Mouse (Mus musculus): ENCODE results near the gene Lhfpl2. TPM values are rescaled to one million over a fixed set of nuclear protein-coding genes. Genes with fewer than 3 reads are reported as not detected.

The Lhfpl2 gene
- total and polyA plus RNA-seq, 2 experiments from 2014 or later: 15.3 to 32.1 TPM

GRCm38 (mm10) chr13:94158864-94159477 is 101.4 kb downstream of the Lhfpl2 start:
- TF ChIP-seq CTCF (IDR thresholded peaks at IDR 0.05; ENCODE audit: low read depth): no peak
- 53% methylated on average over 6 of the region's 6 CpGs for WGBS
- no peak for ATAC-seq

GRCm38 (mm10) chr13:94159478-94160220 is 102.1 kb downstream of the Lhfpl2 start:
- H3K9ac ChIP-seq (replicated peaks; ENCODE audit: low read length): no peak overlapping the region
- WGBS: 84% methylated on average over 7 of the region's 7 CpGs

More at GRCm38 (mm10) chr13:94158864-94159477, 101.4 kb downstream of the Lhfpl2 start:
- no peak overlapping the region for H3K4me3 ChIP-seq (ENCODE audit: low read length)
- H3K9ac ChIP-seq (replicated peaks; ENCODE audit: low read length): no peak overlapping the region
- DNase-seq (ENCODE audit: low spot score): no peak
- H3K4me2 ChIP-seq (ENCODE audit: low read depth, low read length): no peak overlapping the region
- no peaks in the 10 kb centered on the region for H3K27me3 ChIP-seq (ENCODE audit: insufficient read depth, low read length)
- H3K4me1 ChIP-seq (ENCODE audit: insufficient read depth, low read length): no peaks in the 10 kb centered on the region
- H3K27ac ChIP-seq: no peak overlapping the region
- H3K36me3 ChIP-seq (ENCODE audit: insufficient read depth, low read length): no peaks in the 10 kb centered on the region
- H3K9me3 ChIP-seq (ENCODE audit: low read length): no peaks in the 10 kb centered on the region

GRCm38 (mm10) chr13:94164501-94164900 is 106.9 kb downstream of the Lhfpl2 start:
- DNase-seq (ENCODE audit: low spot score): no peak
- Histone ChIP-seq H3K9ac (replicated peaks; ENCODE audit: low read length) (no peak overlapping the region), H3K4me2 (ENCODE audit: low read depth, low read length) (no peak overlapping the region), H3K27me3 (ENCODE audit: insufficient read depth, low read length) (no peaks in the 10 kb centered on the region), H3K9me3 (ENCODE audit: low read length) (no peaks in the 10 kb centered on the region), H3K4me3 (ENCODE audit: low read length) (no peak overlapping the region), H3K27ac (no peak overlapping the region), H3K36me3 (ENCODE audit: insufficient read depth, low read length) (no peaks in the 10 kb centered on the region), H3K4me1 (ENCODE audit: insufficient read depth, low read length) (0 out of 2 replicates have a peak, but pooled peaks cover 2% of the 10 kb centered on the region)
- WGBS: 84% methylated on average over 6 of the region's 6 CpGs
- TF ChIP-seq CTCF (IDR thresholded peaks at IDR 0.05; ENCODE audit: low read depth): no peak
- no peak for ATAC-seq

More at GRCm38 (mm10) chr13:94159478-94160220, 102.1 kb downstream of the Lhfpl2 start:
- H3K9me3 ChIP-seq (ENCODE audit: low read length): no peaks in the 10 kb centered on the region
- H3K4me2 ChIP-seq (ENCODE audit: low read depth, low read length): no peak overlapping the region
- ATAC-seq: no peak
- H3K4me1 ChIP-seq (ENCODE audit: insufficient read depth, low read length): no peaks in the 10 kb centered on the region
- no peak for TF ChIP-seq CTCF (IDR thresholded peaks at IDR 0.05; ENCODE audit: low read depth)
- no peaks in the 10 kb centered on the region for H3K36me3 ChIP-seq (ENCODE audit: insufficient read depth, low read length)
- DNase-seq (ENCODE audit: low spot score): no peak
- no peak overlapping the region for H3K27ac ChIP-seq
- H3K27me3 ChIP-seq (ENCODE audit: insufficient read depth, low read length): no peaks in the 10 kb centered on the region
- H3K4me3 ChIP-seq (ENCODE audit: low read length): no peak overlapping the region

GRCm38 (mm10) chr13:94168319-94168718 is 110.7 kb downstream of the Lhfpl2 start:
- Histone ChIP-seq H3K9me3 (ENCODE audit: low read length) (no peaks in the 10 kb centered on the region), H3K4me3 (ENCODE audit: low read length) (no peak overlapping the region), H3K27me3 (ENCODE audit: insufficient read depth, low read length) (no peaks in the 10 kb centered on the region), H3K27ac (no peak overlapping the region), H3K4me2 (ENCODE audit: low read depth, low read length) (no peak overlapping the region), H3K9ac (replicated peaks; ENCODE audit: low read length) (no peak overlapping the region), H3K36me3 (ENCODE audit: insufficient read depth, low read length) (no peaks in the 10 kb centered on the region), H3K4me1 (ENCODE audit: insufficient read depth, low read length) (0 out of 2 replicates have a peak, but pooled peaks cover 2% of the 10 kb centered on the region)
- ATAC-seq (no peak), DNase-seq (ENCODE audit: low spot score) (no peak)
- no peak for TF ChIP-seq CTCF (IDR thresholded peaks at IDR 0.05; ENCODE audit: low read depth)
- 82% methylated on average over 5 of the region's 5 CpGs for WGBS

- H3K27me3 ChIP-seq (ENCODE audit: insufficient read depth, low read length): no peaks in the 10 kb centered on the region
- ATAC-seq (no peak), DNase-seq (ENCODE audit: low spot score) (no peak)
- TF ChIP-seq CTCF (IDR thresholded peaks at IDR 0.05; ENCODE audit: low read depth): no peak
- H3K36me3 ChIP-seq (ENCODE audit: insufficient read depth, low read length): no peaks in the 10 kb centered on the region
- no peak overlapping the region for H3K4me3 ChIP-seq (ENCODE audit: low read length)
- no peak overlapping the region for H3K27ac ChIP-seq
- H3K9ac ChIP-seq (replicated peaks; ENCODE audit: low read length): no peak overlapping the region
- H3K4me2 ChIP-seq (ENCODE audit: low read depth, low read length): no peak overlapping the region
- no peaks in the 10 kb centered on the region for H3K9me3 ChIP-seq (ENCODE audit: low read length)
- H3K4me1 ChIP-seq (ENCODE audit: insufficient read depth, low read length): peaks cover 7% of the 10 kb centered on the region
- 49% methylated on average over 6 of the region's 6 CpGs for WGBS
Observed at GRCm38 (mm10) chr13:94169325-94169916, 111.8 kb downstream of the Lhfpl2 start.

GRCm38 (mm10) chr13:94171612-94172011 is 114.0 kb downstream of the Lhfpl2 start:
- Histone ChIP-seq H3K4me1 (ENCODE audit: insufficient read depth, low read length) (peaks cover 9% of the 10 kb centered on the region), H3K4me2 (ENCODE audit: low read depth, low read length) (no peak overlapping the region), H3K9ac (replicated peaks; ENCODE audit: low read length) (no peak overlapping the region), H3K4me3 (ENCODE audit: low read length) (no peak overlapping the region), H3K27me3 (ENCODE audit: insufficient read depth, low read length) (no peaks in the 10 kb centered on the region), H3K36me3 (ENCODE audit: insufficient read depth, low read length) (no peaks in the 10 kb centered on the region), H3K27ac (no peak overlapping the region), H3K9me3 (ENCODE audit: low read length) (no peaks in the 10 kb centered on the region)
- 66% methylated on average over 5 of the region's 5 CpGs for WGBS
- ATAC-seq: no peak
- no peak for TF ChIP-seq CTCF (IDR thresholded peaks at IDR 0.05; ENCODE audit: low read depth)
- no peak for DNase-seq (ENCODE audit: low spot score)

Data from hindbrain, postnatal 0 days (tissue).